Mouse (Mus musculus) limb, embryonic 10.5 days (tissue): ENCODE results near the gene Hif1an. TPM values are rescaled to one million over a fixed set of nuclear protein-coding genes. Genes with fewer than 3 reads are reported as not detected.

Experiments
- DNase-seq: peaks from one replicate; pipeline ENCODE4 v3.0.0-alpha.2; 2017; ENCODE audit warnings: low spot score
- H3K27ac ChIP-seq: fragments of 300-500 bp; sonication (generic); 2 replicates; pipeline ENCODE4 v1.5.1; 2016; ENCODE audit warnings: mild to moderate bottlenecking
- H3K27me3 ChIP-seq: fragments of 300-500 bp; sonication (generic); 2 replicates; pipeline ENCODE4 v1.6.1; 2016; ENCODE audit warnings: low read depth, mild to moderate bottlenecking; ENCODE audit not compliant: poor library complexity, severe bottlenecking
- H3K36me3 ChIP-seq: fragments of 300-500 bp; sonication (generic); 2 replicates; pipeline ENCODE4 v1.6.1; 2016; ENCODE audit warnings: mild to moderate bottlenecking, moderate library complexity
- H3K4me1 ChIP-seq: fragments of 300-500 bp; sonication (generic); 2 replicates; pipeline ENCODE4 v1.6.1; 2016
- H3K4me3 ChIP-seq: fragments of 300-500 bp; sonication (generic); 2 replicates; pipeline ENCODE4 v1.5.1; 2016; ENCODE audit warnings: mild to moderate bottlenecking, moderate library complexity
- H3K9me3 ChIP-seq: fragments of 300-500 bp; sonication (generic); replicated peaks from 2 replicates; pipeline ENCODE4 v1.6.1; 2016; ENCODE audit warnings: mild to moderate bottlenecking
- WGBS: fragments of 180-500 bp; shearing (Covaris S2); methylation state at CpG from one replicate; pipeline ENCODE4 v1.1.7; 2016; 5-methylcytosine and 5-hydroxymethylcytosine counted together
- polyA plus RNA-seq: library from polyadenylated mRNA; unstranded; fragments of >200 nt; fragmentation: Nextera tagmentation; extraction: Ambion mirVana; gene quantifications from 2 replicates; pipeline ENCODE4 v1.2.1, GENCODE M21; 2016

Hif1an gene
- polyA plus RNA-seq: 51.2 and 54.6 TPM in 2 replicates

GRCm38 (mm10) chr19:44562652-44563206 lies at the start of gene Hif1an:
Gene Hif1an (plus strand): TSS chr19:44562850.
- Histone ChIP-seq H3K4me3 (peak within 1 kb of the TSS; percentile 72), H3K4me1 (peaks cover 27% of the 10 kb centered on the region), H3K27me3 (peaks cover 7% of the 10 kb centered on the region; the same call in 1 of the 2 replicates), H3K9me3 (no peaks in the 10 kb centered on the region), H3K36me3 (peaks cover 35% of the 10 kb centered on the region), H3K27ac (peak within 1 kb of the TSS; percentile 94)
- peak; percentile 95 for DNase-seq
- WGBS: under 1% methylated on average over 33 of the region's 33 CpGs

DNA sequence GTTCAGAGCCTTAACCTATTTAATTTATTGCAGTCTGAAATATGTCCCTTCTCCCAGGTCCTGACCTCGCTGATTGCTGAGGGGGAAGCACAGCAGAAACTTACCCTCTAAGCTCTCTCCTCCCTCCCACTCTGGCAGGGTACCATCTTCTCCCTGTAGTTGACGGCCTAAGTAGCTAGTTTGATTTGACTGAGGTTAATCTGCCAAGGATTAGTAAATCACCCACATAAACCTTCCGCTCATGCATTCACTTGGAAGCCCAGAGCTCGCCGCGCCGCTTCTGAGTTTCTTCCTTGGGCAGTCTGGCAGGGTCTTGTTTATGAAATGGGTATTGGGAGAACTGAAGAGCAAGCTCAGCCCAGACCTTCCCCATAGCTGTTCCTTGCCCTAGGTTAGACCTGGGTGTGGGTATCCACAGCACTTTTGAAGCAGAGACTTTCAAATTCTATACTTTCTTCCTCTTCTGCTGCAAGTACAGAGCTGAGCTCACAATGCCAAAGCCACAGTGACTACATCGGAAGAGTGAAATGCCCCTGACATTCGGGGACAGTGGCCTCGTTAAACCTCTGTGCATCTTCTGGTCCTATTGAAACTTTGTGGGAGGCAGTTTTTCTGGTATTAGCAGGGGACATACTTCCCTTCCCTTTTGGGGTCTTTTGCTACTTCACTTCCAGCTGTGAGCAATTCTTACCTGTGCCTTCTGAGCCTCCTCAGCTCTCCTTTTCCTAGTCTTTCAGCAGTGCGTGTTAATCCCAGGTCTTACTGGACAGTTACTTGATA lies 49.4 kb upstream of the Hif1an start:
- Histone ChIP-seq H3K4me3 (no peak overlapping the region), H3K9me3 (no peaks in the 10 kb centered on the region), H3K27ac (no peak overlapping the region), H3K36me3 (no peaks in the 10 kb centered on the region), H3K4me1 (peaks cover 46% of the 10 kb centered on the region), H3K27me3 (peaks cover 99% of the 10 kb centered on the region)
- DNase-seq: no peak
- WGBS: 14% methylated on average over 11 of the region's 11 CpGs

DNA sequence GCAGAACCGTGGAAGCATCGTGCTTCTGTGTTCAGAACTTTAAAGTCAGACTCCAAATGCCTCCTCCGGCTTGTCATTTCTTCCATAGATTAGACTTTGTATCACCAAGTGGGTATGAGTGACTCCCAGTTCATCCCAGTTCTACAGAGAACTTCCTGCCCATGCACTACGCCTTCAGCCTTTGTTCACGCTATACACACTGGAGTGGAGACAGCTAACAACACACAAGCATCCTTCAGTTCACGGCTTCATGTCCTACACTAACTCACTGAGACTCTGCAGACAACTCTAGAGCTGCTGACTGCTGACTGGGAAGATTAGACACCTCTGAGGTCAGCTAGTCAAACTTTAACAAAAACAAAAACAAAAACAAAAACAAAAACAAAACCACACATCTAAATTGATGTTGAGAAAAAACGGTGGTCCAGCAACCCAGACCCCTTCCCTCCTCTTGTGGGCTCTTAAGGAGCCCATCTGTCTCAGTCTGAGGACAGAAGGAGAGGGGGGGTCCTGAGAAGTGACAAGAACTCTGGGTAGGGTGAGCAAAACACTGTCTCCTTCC lies 48.6 kb upstream of the Hif1an start:
- Histone ChIP-seq H3K4me1 (peaks cover 47% of the 10 kb centered on the region), H3K36me3 (no peaks in the 10 kb centered on the region), H3K27ac (no peak overlapping the region), H3K27me3 (peaks cover 100% of the 10 kb centered on the region), H3K9me3 (no peaks in the 10 kb centered on the region), H3K4me3 (no peak overlapping the region)
- DNase-seq: no peak
- WGBS: 28% methylated on average over 7 of the region's 7 CpGs

- WGBS: 9% methylated on average over 14 of the region's 14 CpGs
These were observed 47.9 kb upstream of the Hif1an start for GRCm38 (mm10) chr19:44514521-44515451.

GRCm38 (mm10) chr19:44515769-44516168 lies 46.9 kb upstream of the Hif1an start:
- Histone ChIP-seq H3K4me1 (peaks cover 39% of the 10 kb centered on the region), H3K4me3 (no peak overlapping the region), H3K36me3 (no peaks in the 10 kb centered on the region), H3K27ac (no peak overlapping the region), H3K27me3 (peaks cover 92% of the 10 kb centered on the region), H3K9me3 (no peaks in the 10 kb centered on the region)
- 38% methylated on average over 6 of the region's 6 CpGs for WGBS
- no peak for DNase-seq

More at GRCm38 (mm10) chr19:44514521-44515451, 47.9 kb upstream of the Hif1an start:
- H3K4me1 ChIP-seq: peaks cover 49% of the 10 kb centered on the region
- peak; percentile 45 for DNase-seq
- peaks cover 98% of the 10 kb centered on the region for H3K27me3 ChIP-seq
- no peak overlapping the region for H3K27ac ChIP-seq
- H3K9me3 ChIP-seq: no peaks in the 10 kb centered on the region
- no peaks in the 10 kb centered on the region for H3K36me3 ChIP-seq
- no peak overlapping the region for H3K4me3 ChIP-seq

GRCm38 (mm10) chr19:44517996-44518768 lies 44.5 kb upstream of the Hif1an start:
- Histone ChIP-seq H3K36me3 (no peaks in the 10 kb centered on the region), H3K4me1 (peaks cover 18% of the 10 kb centered on the region), H3K27me3 (peaks cover 72% of the 10 kb centered on the region), H3K9me3 (no peaks in the 10 kb centered on the region), H3K4me3 (no peak overlapping the region), H3K27ac (no peak overlapping the region)
- DNase-seq: no peak
- WGBS: 60% methylated on average over 12 of the region's 12 CpGs

- H3K27ac ChIP-seq: no peak overlapping the region
- peaks cover 62% of the 10 kb centered on the region for H3K27me3 ChIP-seq
- 36% methylated on average over 7 of the region's 7 CpGs for WGBS
- peaks cover 17% of the 10 kb centered on the region for H3K4me1 ChIP-seq
- no peak for DNase-seq
- no peak overlapping the region for H3K4me3 ChIP-seq
- no peaks in the 10 kb centered on the region for H3K36me3 ChIP-seq
- no peaks in the 10 kb centered on the region for H3K9me3 ChIP-seq
These were observed 43.5 kb upstream of the Hif1an start for GRCm38 (mm10) chr19:44519152-44519551.

GRCm38 (mm10) chr19:44525551-44526205 lies 37.0 kb upstream of the Hif1an start:
- H3K9me3 ChIP-seq: no peaks in the 10 kb centered on the region

DNA sequence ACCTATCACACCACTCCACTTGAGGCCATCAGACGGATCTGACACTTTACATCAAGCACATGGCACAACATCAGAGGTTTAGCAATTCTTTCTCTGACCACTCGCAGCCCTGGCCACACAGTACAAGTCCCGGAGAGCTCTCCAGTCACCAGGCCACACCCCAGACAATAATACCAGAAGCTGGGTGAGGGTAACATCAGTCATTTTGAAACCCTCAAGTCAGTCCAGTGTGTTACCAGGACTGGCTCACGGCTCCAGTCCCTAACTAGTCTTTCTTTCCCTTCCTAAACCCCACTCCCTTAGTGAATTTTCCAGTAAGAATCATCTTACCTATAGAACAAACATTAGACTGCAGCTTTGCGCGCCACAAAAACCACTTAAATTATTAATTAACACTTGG lies 32.6 kb upstream of the Hif1an start:
- H3K4me3 ChIP-seq: no peak overlapping the region
- H3K27ac ChIP-seq: no peak overlapping the region
- no peak for DNase-seq
- no peaks in the 10 kb centered on the region for H3K9me3 ChIP-seq
- H3K4me1 ChIP-seq: peaks cover 6% of the 10 kb centered on the region; the same call in 1 of the 2 replicates
- WGBS: 86% methylated on average over 6 of the region's 6 CpGs
- peaks cover 17% of the 10 kb centered on the region for H3K27me3 ChIP-seq
- no peaks in the 10 kb centered on the region for H3K36me3 ChIP-seq

More at GRCm38 (mm10) chr19:44525551-44526205, 37.0 kb upstream of the Hif1an start:
- no peak for DNase-seq
- H3K36me3 ChIP-seq: no peaks in the 10 kb centered on the region
- 86% methylated on average over 9 of the region's 9 CpGs for WGBS
- H3K27me3 ChIP-seq: 0 out of 2 replicates have a peak, but pooled peaks cover 4% of the 10 kb centered on the region
- no peaks in the 10 kb centered on the region for H3K4me1 ChIP-seq
- H3K4me3 ChIP-seq: no peak overlapping the region
- no peak overlapping the region for H3K27ac ChIP-seq

GRCm38 (mm10) chr19:44535376-44535775 lies 27.3 kb upstream of the Hif1an start:
- 39% methylated on average over 3 of the region's 3 CpGs for WGBS
- H3K4me1 ChIP-seq: peaks cover 6% of the 10 kb centered on the region; the same call in 1 of the 2 replicates
- no peak for DNase-seq
- H3K4me3 ChIP-seq: no peak overlapping the region
- peaks cover 17% of the 10 kb centered on the region for H3K27me3 ChIP-seq
- H3K9me3 ChIP-seq: no peaks in the 10 kb centered on the region; the same call in 1 of the 2 replicates
- H3K27ac ChIP-seq: no peak overlapping the region
- H3K36me3 ChIP-seq: no peaks in the 10 kb centered on the region

DNA sequence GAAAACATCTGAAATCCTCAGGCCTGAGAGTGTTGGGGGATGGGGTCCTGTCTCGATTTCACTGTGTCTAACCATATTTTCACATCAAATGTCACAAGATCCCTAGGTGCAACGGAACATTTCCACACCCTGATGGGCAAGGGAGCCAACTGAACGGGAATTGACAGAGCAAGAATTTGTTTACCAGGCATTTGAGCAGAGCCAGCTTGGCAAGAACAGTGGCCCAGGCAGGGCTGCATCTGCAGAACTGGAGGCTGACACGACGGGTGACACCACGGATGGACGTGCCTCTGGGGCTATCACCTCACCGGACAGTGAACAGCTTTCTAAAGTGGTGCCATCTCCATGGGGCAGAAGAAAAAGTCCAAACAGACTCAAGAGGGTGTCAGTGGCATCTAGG lies 25.2 kb upstream of the Hif1an start:
- Histone ChIP-seq H3K27ac (no peak overlapping the region), H3K4me3 (no peak overlapping the region), H3K36me3 (no peaks in the 10 kb centered on the region), H3K27me3 (peaks cover 5% of the 10 kb centered on the region; the same call in 1 of the 2 replicates), H3K9me3 (peaks cover 2% of the 10 kb centered on the region; the same call in 1 of the 2 replicates), H3K4me1 (peaks cover 6% of the 10 kb centered on the region; the same call in 1 of the 2 replicates)
- no peak for DNase-seq
- 88% methylated on average over 8 of the region's 8 CpGs for WGBS
